Mouse (Mus musculus) MEL (cell line): ENCODE measurements at regions not wholly inside any gene's neighbourhood (a gene's known extent, or its start where the extent isn't known, plus 50 kb on each side); places are given as distances from the start of the nearest gene placed in this dataset.

Experiments
- DNase-seq: peaks from one replicate; pipeline ENCODE4 v3.0.0; 2011; ENCODE audit warnings: low read depth, low spot score
- H3K27ac ChIP-seq: 2 replicates; pipeline ENCODE4 v1.5.1; 2012; ENCODE audit warnings: low read depth, mild to moderate bottlenecking, control low read depth, low read length, moderate library complexity; ENCODE audit not compliant: control insufficient read depth
- H3K27me3 ChIP-seq, 2 experiments: fragments of 150-350 bp in 1 of 2; sonication (generic) in 1 of 2; 2 replicates each; pipeline ENCODE4 v1.6.1; 2012; ENCODE audit warnings: low read length in 2 of 2, mild to moderate bottlenecking in 2 of 2, improper control_type of control experiment in 1 of 2, moderate library complexity in 1 of 2; ENCODE audit not compliant: insufficient read depth in 2 of 2, control insufficient read depth in 1 of 2
- H3K36me3 ChIP-seq, 2 experiments: 2 replicates each; pipeline ENCODE4 v1.6.1; 2012 to 2014; ENCODE audit warnings: low read length in 2 of 2, improper control_type of control experiment in 1 of 2, inconsistent platforms in 1 of 2, mild to moderate bottlenecking in 1 of 2; ENCODE audit not compliant: insufficient read depth in 2 of 2, control insufficient read depth in 1 of 2
- H3K4me1 ChIP-seq, 2 experiments: fragments of 150-350 bp in 1 of 2; sonication (generic) in 1 of 2; 2 replicates each; pipeline ENCODE4 v1.6.1; 2012; ENCODE audit warnings: low read length in 2 of 2, improper control_type of control experiment in 1 of 2, mild to moderate bottlenecking in 1 of 2; ENCODE audit not compliant: insufficient read depth in 2 of 2, control insufficient read depth in 1 of 2
- H3K4me3 ChIP-seq, 2 experiments: fragments of 150-350 bp in 1 of 2; sonication (generic) in 1 of 2; 2 replicates each; pipeline ENCODE4 v1.5.1; 2012; ENCODE audit warnings: low read depth in 2 of 2, low read length in 2 of 2, mild to moderate bottlenecking in 2 of 2, moderate library complexity in 2 of 2, control low read depth in 1 of 2, improper control_type of control experiment in 1 of 2; ENCODE audit not compliant: control insufficient read depth in 1 of 2, insufficient read depth in 1 of 2
- H3K79me2 ChIP-seq: 2 replicates; pipeline ENCODE4 v1.6.1; 2012; ENCODE audit warnings: mild to moderate bottlenecking, low read length, moderate library complexity; ENCODE audit not compliant: control insufficient read depth, poor library complexity, insufficient read depth
- H3K9ac ChIP-seq: 2 replicates; pipeline ENCODE4 v1.6.1; 2012; ENCODE audit warnings: low read depth, mild to moderate bottlenecking, control low read depth, low read length, moderate library complexity; ENCODE audit not compliant: control insufficient read depth, poor library complexity, severe bottlenecking
- H3K9me3 ChIP-seq: fragments of 150-350 bp; sonication (generic); replicated peaks from 2 replicates; pipeline ENCODE4 v1.6.1; 2012; ENCODE audit warnings: mild to moderate bottlenecking, low read length, improper control_type of control experiment, moderate library complexity; ENCODE audit not compliant: insufficient read depth
- CHD1 ChIP-seq: IDR thresholded peaks from 2 replicates; pipeline ENCODE4 v1.6.1; 2012; ENCODE audit warnings: low read depth, mild to moderate bottlenecking, inconsistent platforms, low read length, improper control_type of control experiment
- CTCF ChIP-seq, 3 experiments: IDR thresholded peaks in 2 of 3; conservative IDR thresholded peaks in 1 of 3; 2 replicates each; pipeline ENCODE4 v1.5.1; 2011 to 2012; ENCODE audit warnings: low read length in 3 of 3, low read depth in 2 of 3, mild to moderate bottlenecking in 2 of 3, improper control_type of control experiment in 1 of 3, inconsistent platforms in 1 of 3, mixed read lengths in 1 of 3, moderate library complexity in 1 of 3; ENCODE audit not compliant: control insufficient read depth in 1 of 3, insufficient read depth in 1 of 3, poor library complexity in 1 of 3, severe bottlenecking in 1 of 3
- E2F4 ChIP-seq: IDR thresholded peaks from 2 replicates; pipeline ENCODE4 v1.6.1; 2011; ENCODE audit warnings: low read depth, low read length, improper control_type of control experiment, borderline replicate concordance
- GABPA ChIP-seq: IDR thresholded peaks from 2 replicates; pipeline ENCODE4 v1.6.1; 2012; ENCODE audit warnings: low read depth, mild to moderate bottlenecking, inconsistent platforms, low read length, improper control_type of control experiment, moderate library complexity
- GATA1 ChIP-seq: IDR thresholded peaks from 2 replicates; pipeline ENCODE4 v1.6.1; 2011; ENCODE audit warnings: low read depth, low read length, improper control_type of control experiment
- HCFC1 ChIP-seq: IDR thresholded peaks from 2 replicates; pipeline ENCODE4 v1.6.1; 2012; ENCODE audit warnings: low read depth, mild to moderate bottlenecking, inconsistent platforms, low read length, improper control_type of control experiment, moderate library complexity
- KAT2A ChIP-seq: conservative IDR thresholded peaks from 2 replicates; pipeline ENCODE4 v1.6.1; 2012; ENCODE audit warnings: low read depth, low read length, improper control_type of control experiment, inconsistent platforms
- MAZ ChIP-seq: IDR thresholded peaks from 2 replicates; pipeline ENCODE4 v1.6.1; 2012; ENCODE audit warnings: low read depth, mild to moderate bottlenecking, inconsistent platforms, low read length, improper control_type of control experiment
- MYB ChIP-seq: IDR thresholded peaks from 2 replicates; pipeline ENCODE4 v1.6.1; 2011; ENCODE audit warnings: mild to moderate bottlenecking, low read depth, low read length, improper control_type of control experiment
- NRF1 ChIP-seq: IDR thresholded peaks from 2 replicates; pipeline ENCODE4 v1.6.1; 2014; ENCODE audit warnings: low read depth, mild to moderate bottlenecking, inconsistent platforms, low read length, improper control_type of control experiment, moderate library complexity; ENCODE audit not compliant: poor library complexity, insufficient read depth, severe bottlenecking
- POLR2A ChIP-seq, 2 experiments: IDR thresholded peaks; 2 replicates each; pipeline ENCODE4 v1.6.1; 2011 to 2012; ENCODE audit warnings: low read length in 2 of 2, mild to moderate bottlenecking in 2 of 2, control low read depth in 1 of 2, improper control_type of control experiment in 1 of 2, low read depth in 1 of 2, moderate library complexity in 1 of 2; ENCODE audit not compliant: control insufficient read depth in 1 of 2, insufficient read depth in 1 of 2, poor library complexity in 1 of 2
- POLR2AphosphoS2 ChIP-seq: IDR thresholded peaks from 2 replicates; pipeline ENCODE4 v1.6.1; 2011; ENCODE audit warnings: low read length, improper control_type of control experiment
- POLR2AphosphoS5 ChIP-seq: IDR thresholded peaks from 2 replicates; pipeline ENCODE4 v1.6.1; 2012; ENCODE audit warnings: low read depth, borderline replicate concordance, mild to moderate bottlenecking, inconsistent platforms, low read length, moderate library complexity, mixed read lengths
- RCOR1 ChIP-seq: IDR thresholded peaks from 2 replicates; pipeline ENCODE4 v1.6.1; 2012; ENCODE audit warnings: low read depth, mild to moderate bottlenecking, inconsistent platforms, low read length, improper control_type of control experiment
- SIN3A ChIP-seq: IDR thresholded peaks from 2 replicates; pipeline ENCODE4 v1.6.1; 2012; ENCODE audit warnings: low read length, improper control_type of control experiment, inconsistent platforms
- SMC3 ChIP-seq: IDR thresholded peaks from 2 replicates; pipeline ENCODE4 v1.6.1; 2011; ENCODE audit warnings: low read depth, low read length, improper control_type of control experiment
- TAL1 ChIP-seq: IDR thresholded peaks from 2 replicates; pipeline ENCODE4 v1.6.1; 2012; ENCODE audit warnings: mild to moderate bottlenecking, inconsistent platforms, low read length, moderate library complexity, mixed read lengths
- TBP ChIP-seq: IDR thresholded peaks from 2 replicates; pipeline ENCODE4 v1.8.0; 2011; ENCODE audit warnings: low read depth, low read length, improper control_type of control experiment
- TCF12 ChIP-seq: IDR thresholded peaks from 2 replicates; pipeline ENCODE4 v1.6.1; 2014; ENCODE audit warnings: low read depth, mild to moderate bottlenecking, inconsistent platforms, low read length, improper control_type of control experiment, moderate library complexity
- UBTF ChIP-seq: IDR thresholded peaks from 2 replicates; pipeline ENCODE4 v1.6.1; 2012; ENCODE audit warnings: low read depth, mild to moderate bottlenecking, inconsistent platforms, low read length, improper control_type of control experiment, moderate library complexity, borderline replicate concordance; ENCODE audit not compliant: insufficient read depth
- USF1 ChIP-seq: IDR thresholded peaks from 2 replicates; pipeline ENCODE4 v1.6.1; 2014; ENCODE audit warnings: low read depth, mild to moderate bottlenecking, inconsistent platforms, low read length, improper control_type of control experiment, moderate library complexity
- USF2 ChIP-seq, 2 experiments: IDR thresholded peaks; 2 replicates each; pipeline ENCODE4 v1.6.1; 2011 to 2012; ENCODE audit warnings: improper control_type of control experiment in 2 of 2, low read length in 2 of 2, borderline replicate concordance in 1 of 2, inconsistent platforms in 1 of 2, low read depth in 1 of 2, mild to moderate bottlenecking in 1 of 2; ENCODE audit not compliant: insufficient read depth in 1 of 2
- ZC3H11A ChIP-seq: IDR thresholded peaks from 2 replicates; pipeline ENCODE4 v1.6.1; 2012; ENCODE audit warnings: low read depth, mild to moderate bottlenecking, inconsistent platforms, low read length, improper control_type of control experiment
- ZKSCAN1 ChIP-seq: IDR thresholded peaks from 2 replicates; pipeline ENCODE4 v1.6.1; 2012; ENCODE audit warnings: low read depth, mild to moderate bottlenecking, inconsistent platforms, low read length, improper control_type of control experiment, moderate library complexity
- ZNF384 ChIP-seq: IDR thresholded peaks from 2 replicates; pipeline ENCODE4 v1.6.1; 2012; ENCODE audit warnings: low read depth, mild to moderate bottlenecking, inconsistent platforms, low read length, improper control_type of control experiment

- Histone ChIP-seq H3K9me3 (no peaks in the 10 kb centered on the region), H3K4me1 (0 out of 4 replicates have a peak, but pooled peaks cover 0 to 2% of the 10 kb centered on the region in 2 experiments), H3K27me3 (no peaks in the 10 kb centered on the region), H3K79me2 (no peaks in the 10 kb centered on the region), H3K27ac (no peak overlapping the region), H3K4me3 (no peak overlapping the region), H3K9ac (no peak overlapping the region), H3K36me3 (no peaks in the 10 kb centered on the region)
- no peak for TF ChIP-seq NRF1
- no peak for TF ChIP-seq TBP
- no peak for TF ChIP-seq TAL1
- no peak for TF ChIP-seq SIN3A
- no peak for TF ChIP-seq POLR2AphosphoS5
- TF ChIP-seq KAT2A = no peak
- no peak for TF ChIP-seq POLR2AphosphoS2
- no peak for TF ChIP-seq GATA1
- no peak for TF ChIP-seq POLR2A (IDR thresholded peaks at IDR 0.05; ENCODE audit: control insufficient read depth in 1 of 2, insufficient read depth in 1 of 2, low read depth in 1 of 2, low read length in 2 of 2, poor library complexity in 1 of 2)
- no peak for TF ChIP-seq SMC3
- TF ChIP-seq CHD1 = no peak
- TF ChIP-seq ZNF384 = no peak
- TF ChIP-seq USF1 = no peak
- no peak for TF ChIP-seq MAZ
- TF ChIP-seq TCF12 = no peak
- TF ChIP-seq E2F4 = no peak
- no peak for TF ChIP-seq MYB
- TF ChIP-seq GABPA = no peak
- no peak for TF ChIP-seq USF2 (IDR thresholded peaks at IDR 0.05; ENCODE audit: borderline replicate concordance in 1 of 2, insufficient read depth in 1 of 2, low read depth in 1 of 2, low read length in 2 of 2)
- no peak for TF ChIP-seq ZC3H11A
- DNase-seq = no peak
These were observed 202.1 kb upstream of the Mmadhc start for GRCm38 (mm10) chr2:50498713-50499112.

GRCm38 (mm10) chr2:50496057-50496433, 199.4 kb upstream of the Mmadhc start:
- H3K27ac ChIP-seq = no peak overlapping the region

More at GRCm38 (mm10) chr2:50496057-50496433, 199.4 kb upstream of the Mmadhc start:
- Histone ChIP-seq H3K9ac (no peak overlapping the region), H3K4me3 (no peak overlapping the region), H3K36me3 (no peaks in the 10 kb centered on the region), H3K4me1 (0 out of 4 replicates have a peak, but pooled peaks cover 0 to 2% of the 10 kb centered on the region in 2 experiments), H3K27me3 (no peaks in the 10 kb centered on the region), H3K79me2 (no peaks in the 10 kb centered on the region), H3K9me3 (no peaks in the 10 kb centered on the region)
- no peak for DNase-seq
- TF ChIP-seq MYB = no peak
- TF ChIP-seq SIN3A = no peak
- no peak for TF ChIP-seq ZKSCAN1
- no peak for TF ChIP-seq HCFC1
- no peak for TF ChIP-seq POLR2A (IDR thresholded peaks at IDR 0.05; ENCODE audit: control insufficient read depth in 1 of 2, insufficient read depth in 1 of 2, low read depth in 1 of 2, low read length in 2 of 2, poor library complexity in 1 of 2)
- no peak for TF ChIP-seq UBTF
- no peak for TF ChIP-seq TBP
- no peak for TF ChIP-seq CTCF (IDR thresholded peaks at IDR 0.05 in 2 of 3, conservative IDR thresholded peaks at IDR 0.05 in 1 of 3; ENCODE audit: control insufficient read depth in 1 of 3, insufficient read depth in 1 of 3, low read depth in 2 of 3, low read length in 3 of 3, poor library complexity in 1 of 3, severe bottlenecking in 1 of 3)
- no peak for TF ChIP-seq USF2 (IDR thresholded peaks at IDR 0.05; ENCODE audit: borderline replicate concordance in 1 of 2, insufficient read depth in 1 of 2, low read depth in 1 of 2, low read length in 2 of 2)
- TF ChIP-seq RCOR1 = no peak
